Mouse (Mus musculus) heart, postnatal 0 days (tissue): ENCODE measurements around the gene Plekho1. TPM values are rescaled to one million over a fixed set of nuclear protein-coding genes. Genes with fewer than 3 reads are reported as not detected.

Experiments
- ATAC-seq: fragments of 200-750 bp; cut with Nextera tagmentation; 2 replicates; pipeline ENCODE4 v1.8.0; 2017; ENCODE audit warnings: low read depth, moderate number of reproducible peaks, moderate library complexity; ENCODE audit not compliant: insufficient read depth
- DNase-seq: peaks from one replicate; pipeline ENCODE4 v3.0.0-alpha.2; 2016; ENCODE audit warnings: low spot score
- H3K27ac ChIP-seq: fragments of 300-500 bp; sonication (generic); 2 replicates; pipeline ENCODE4 v1.5.1; 2014; ENCODE audit warnings: low read depth, mild to moderate bottlenecking
- H3K27me3 ChIP-seq: fragments of 300-500 bp; sonication (generic); 2 replicates; pipeline ENCODE4 v1.6.1; 2014; ENCODE audit warnings: low read length, mixed read lengths; ENCODE audit not compliant: control insufficient read depth, insufficient read depth
- H3K36me3 ChIP-seq: fragments of 300-500 bp; sonication (generic); replicated peaks from 2 replicates; pipeline ENCODE4 v1.6.1; 2014; ENCODE audit warnings: low read length, mixed read lengths; ENCODE audit not compliant: control insufficient read depth, insufficient read depth
- H3K4me1 ChIP-seq: fragments of 300-500 bp; sonication (generic); 2 replicates; pipeline ENCODE4 v1.6.1; 2014; ENCODE audit warnings: antibody characterized with exemption; ENCODE audit not compliant: control insufficient read depth, insufficient read depth
- H3K4me2 ChIP-seq: fragments of 300-500 bp; sonication (generic); 2 replicates; pipeline ENCODE4 v1.6.1; 2014; ENCODE audit warnings: low read depth, mild to moderate bottlenecking, low read length, moderate library complexity
- H3K4me3 ChIP-seq: fragments of 300-500 bp; sonication (generic); 2 replicates; pipeline ENCODE4 v1.5.1; 2014; ENCODE audit warnings: low read depth, low read length
- H3K9ac ChIP-seq: fragments of 300-500 bp; sonication (generic); replicated peaks from 2 replicates; pipeline ENCODE4 v1.6.1; 2014; ENCODE audit warnings: low read depth, low read length, mixed read lengths
- H3K9me3 ChIP-seq: fragments of 300-500 bp; sonication (generic); replicated peaks from 2 replicates; pipeline ENCODE4 v1.6.1; 2016; ENCODE audit warnings: low read length; ENCODE audit not compliant: control insufficient read depth
- CTCF ChIP-seq: IDR thresholded peaks from 2 replicates; pipeline ENCODE4 v1.5.1; 2016; ENCODE audit warnings: antibody characterized with exemption, control low read depth, low read depth
- EP300 ChIP-seq: IDR thresholded peaks from 2 replicates; pipeline ENCODE4 v1.6.1; 2016; ENCODE audit warnings: antibody characterized with exemption, low read depth
- WGBS: fragments of 180-500 bp; shearing (Covaris S2); extraction: QIAGEN DNeasy Blood & Tissue Kit; methylation state at CpG from one replicate; pipeline ENCODE4 v1.1.7; 2014; 5-methylcytosine and 5-hydroxymethylcytosine counted together
- polyA plus RNA-seq: library from polyadenylated mRNA; unstranded; fragments of >200 nt; fragmentation: Nextera tagmentation; extraction: Ambion mirVana; gene quantifications from 2 replicates; pipeline ENCODE4 v1.2.1, GENCODE M21; 2015
- total RNA-seq: library from RNA; depleted of rRNA; stranded (reverse); fragments of >200 nt; gene quantifications from 2 replicates; pipeline ENCODE4 v1.2.3, GENCODE M21; 2014; ENCODE audit warnings: low replicate concordance

Plekho1 gene
- total and polyA plus RNA-seq, 2 experiments from 2014 or later, result 94.8 to 138 TPM

- Histone ChIP-seq H3K4me2 (peak overlapping the region; percentile 19), H3K27ac (peak overlapping the region; percentile 84), H3K9me3 (no peaks in the 10 kb centered on the region), H3K27me3 (no peaks in the 10 kb centered on the region), H3K4me3 (no peak overlapping the region), H3K36me3 (no peaks in the 10 kb centered on the region), H3K4me1 (peaks cover 35% of the 10 kb centered on the region), H3K9ac (peak overlapping the region; percentile 17; the same call in 1 of the 2 replicates)
- DNase-seq (no peak), ATAC-seq (no peak)
- WGBS, result 73% methylated on average over 12 of the region's 12 CpGs
- TF ChIP-seq CTCF, result no peak
- no peak for TF ChIP-seq EP300
Observed at GRCm38 (mm10) chr3:95999308-96000079, 3.7 kb upstream of the Plekho1 start.

- WGBS, result 19% methylated on average over 9 of the region's 9 CpGs
- Histone ChIP-seq H3K4me2 (peak overlapping the region; percentile 74), H3K9ac (0 out of 2 replicates have a peak overlapping the region, but pooled peaks have one; percentile 13), H3K36me3 (peaks cover under 1% of the 10 kb centered on the region; the same call in 1 of the 2 replicates), H3K9me3 (no peaks in the 10 kb centered on the region), H3K27ac (peak overlapping the region; percentile 97), H3K4me1 (peaks cover 53% of the 10 kb centered on the region), H3K4me3 (no peak overlapping the region), H3K27me3 (no peaks in the 10 kb centered on the region)
- DNase-seq (peak; percentile 60), ATAC-seq (peak; percentile 14; the same call in 1 of the 2 replicates)
- TF ChIP-seq CTCF, result no peak
- TF ChIP-seq EP300, result no peak
Observed at GRCm38 (mm10) chr3:95997203-95997721, 1.5 kb upstream of the Plekho1 start.

GRCm38 (mm10) chr3:95996451-95997073 is 761 bp upstream of the Plekho1 start:
- peaks cover 59% of the 10 kb centered on the region for H3K4me1 ChIP-seq
- H3K27ac ChIP-seq, result peak overlapping the region; percentile 97
- ATAC-seq (no peak), DNase-seq (no peak)
- peak overlapping the region; percentile 77 for H3K4me3 ChIP-seq
- no peaks in the 10 kb centered on the region for H3K9me3 ChIP-seq
- peak overlapping the region; percentile 74 for H3K4me2 ChIP-seq
- no peak for TF ChIP-seq CTCF
- no peak for TF ChIP-seq EP300
- no peaks in the 10 kb centered on the region for H3K27me3 ChIP-seq
- H3K9ac ChIP-seq, result peak overlapping the region; percentile 93
- H3K36me3 ChIP-seq, result peaks cover 8% of the 10 kb centered on the region
- 3% methylated on average over 6 of the region's 6 CpGs for WGBS

GRCm38 (mm10) chr3:95994975-95995801 is 613 bp downstream of the Plekho1 start:
- Histone ChIP-seq H3K27ac (peak overlapping the region; percentile 97), H3K9ac (peak overlapping the region; percentile 93), H3K4me1 (peaks cover 59% of the 10 kb centered on the region), H3K27me3 (no peaks in the 10 kb centered on the region), H3K4me2 (peak overlapping the region; percentile 74), H3K9me3 (no peaks in the 10 kb centered on the region), H3K36me3 (peaks cover 21% of the 10 kb centered on the region), H3K4me3 (peak overlapping the region; percentile 77)
- DNase-seq, result peak; percentile 48
- TF ChIP-seq EP300, result no peak
- WGBS, result under 1% methylated on average over 51 of the region's 51 CpGs
- ATAC-seq, result peak; percentile 47

- WGBS, result 2% methylated on average over 6 of the region's 6 CpGs
- TF ChIP-seq EP300, result no peak
- no peak for TF ChIP-seq CTCF
- DNase-seq (peak; percentile 64), ATAC-seq (no peak)
- Histone ChIP-seq H3K9me3 (no peaks in the 10 kb centered on the region), H3K4me2 (peak overlapping the region; percentile 74), H3K9ac (peak overlapping the region; percentile 93), H3K4me1 (peaks cover 53% of the 10 kb centered on the region), H3K27me3 (no peaks in the 10 kb centered on the region), H3K27ac (peak overlapping the region; percentile 97), H3K36me3 (peaks cover 29% of the 10 kb centered on the region), H3K4me3 (peak overlapping the region; percentile 77)
Observed at GRCm38 (mm10) chr3:95994381-95994846, 1.4 kb downstream of the Plekho1 start.
